10 mouse cellular contexts compared by ENCODE assay signal in the genomic region with DNA sequence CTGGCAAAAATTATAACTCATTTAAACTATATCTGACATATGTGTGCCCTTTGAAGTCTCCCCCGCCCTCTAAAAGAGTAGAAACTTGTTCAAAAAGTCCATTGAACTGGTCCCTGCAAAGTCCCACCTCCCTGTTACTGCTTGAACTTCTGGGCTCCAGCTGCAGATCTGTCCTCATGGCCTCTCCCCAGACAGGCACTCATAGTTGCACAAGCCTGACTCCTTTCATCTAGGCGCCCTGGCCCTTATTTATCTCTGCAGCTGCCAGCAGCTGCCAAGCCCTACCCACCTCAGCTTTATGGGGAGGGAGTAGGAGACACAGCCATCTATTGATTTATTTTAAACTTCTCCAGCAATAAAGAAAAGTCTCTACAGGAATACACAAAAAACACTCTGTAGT.
DNase-seq lines count a peak whose midpoint lies in the region; ATAC-seq and TF ChIP-seq lines count a peak whose summit lies in the region.
"Had no signal": no experiment of that assay in that cellular context is flagged by ENCODE, and none has a peak within 500 bp of the region (broad histone marks: within the 10 kb centered on the region; RNA-seq: fewer than 3 reads in every experiment).

No protein-coding gene starts in this region.

- ATAC-seq in heart, embryonic 16.5 days (replicated peaks; ENCODE audit: extremely low read depth, insufficient read depth, low FRiP score) = peak; percentile 86
- peak; percentile 54; the same call in 1 of the 2 replicates for ATAC-seq in liver, embryonic 15.5 days (ENCODE audit: insufficient read depth)
- no peak for ATAC-seq in forebrain, embryonic 13.5 days
- ATAC-seq in erythroblast, adult 5-6 weeks (replicated peaks; ENCODE audit: low FRiP score, poor library complexity, severe bottlenecking) = no peak

- no peak for TF ChIP-seq CTCF in left cerebral cortex, adult 2 months (IDR thresholded peaks at IDR 0.05)

- no peak overlapping the region for H3K4me2 ChIP-seq in heart, embryonic 16.5 days (ENCODE audit: low read depth, low read length)
- H3K4me2 ChIP-seq in liver, embryonic 15.5 days = no peak overlapping the region
- H3K4me2 ChIP-seq in forebrain, embryonic 13.5 days = no peak overlapping the region

- no peak overlapping the region for H3K4me3 ChIP-seq in left cerebral cortex, adult 2 months
- no peak overlapping the region for H3K4me3 ChIP-seq in heart, embryonic 16.5 days (ENCODE audit: low read length)
- H3K4me3 ChIP-seq in liver, embryonic 15.5 days (replicated peaks) = no peak overlapping the region
- no peak overlapping the region for H3K4me3 ChIP-seq in forebrain, embryonic 13.5 days

- no peaks in the 10 kb centered on the region for H3K27me3 ChIP-seq in heart, embryonic 16.5 days (ENCODE audit: control insufficient read depth, insufficient read depth, low read length)
- no peaks in the 10 kb centered on the region for H3K27me3 ChIP-seq in liver, embryonic 15.5 days
- no peaks in the 10 kb centered on the region for H3K27me3 ChIP-seq in forebrain, embryonic 13.5 days

- H3K9ac ChIP-seq in heart, embryonic 16.5 days (ENCODE audit: low read length) = no peak overlapping the region
- H3K9ac ChIP-seq in liver, embryonic 15.5 days = no peak overlapping the region
- H3K9ac ChIP-seq in forebrain, embryonic 13.5 days = no peak overlapping the region

- no peak for DNase-seq in left cerebral cortex, adult 2 months (ENCODE audit: extremely low spot score in 1 of 2, low spot score in 2 of 2)
- DNase-seq in left cerebral cortex, postnatal 14 days (ENCODE audit: low spot score in 2 of 2) = no peak
- peak; percentile 50 for DNase-seq in thymus, postnatal 14 days
- DNase-seq in cerebellum, postnatal 14 days = no peak
- DNase-seq: cerebellum, adult 9-10 months had no signal

- peak overlapping the region; percentile 67; the same call in 1 of the 2 replicates for H3K27ac ChIP-seq in left cerebral cortex, adult 2 months
- peak overlapping the region; percentile 77 for H3K27ac ChIP-seq in heart, embryonic 16.5 days (ENCODE audit: low read length)
- no peak overlapping the region for H3K27ac ChIP-seq in liver, embryonic 15.5 days (replicated peaks)
- no peak overlapping the region for H3K27ac ChIP-seq in forebrain, embryonic 13.5 days

- H3K36me3 ChIP-seq in heart, embryonic 16.5 days (ENCODE audit: control insufficient read depth, insufficient read depth) = peaks cover 16% of the 10 kb centered on the region
- H3K36me3 ChIP-seq in liver, embryonic 15.5 days (replicated peaks) = 0 out of 2 replicates have a peak, but pooled peaks cover 11% of the 10 kb centered on the region
- H3K36me3 ChIP-seq in forebrain, embryonic 13.5 days (ENCODE audit: poor library complexity, severe bottlenecking) = peaks cover 11% of the 10 kb centered on the region; the same call in 1 of the 2 replicates
- H3K36me3 ChIP-seq: G1E had no signal

- no peaks in the 10 kb centered on the region for H3K9me3 ChIP-seq in heart, embryonic 16.5 days (replicated peaks; ENCODE audit: control insufficient read depth, low read length)
- no peaks in the 10 kb centered on the region for H3K9me3 ChIP-seq in liver, embryonic 15.5 days (replicated peaks)
- no peaks in the 10 kb centered on the region for H3K9me3 ChIP-seq in forebrain, embryonic 13.5 days (replicated peaks)

- WGBS in heart, embryonic 16.5 days = 31% methylated on average over 2 of the region's 2 CpGs
- 35% methylated on average over 2 of the region's 2 CpGs for WGBS in liver, embryonic 15.5 days (ENCODE audit: insufficient replicate concordance)
- 81% methylated on average over 2 of the region's 2 CpGs for WGBS in forebrain, embryonic 13.5 days

- H3K4me1 ChIP-seq in heart, embryonic 16.5 days (ENCODE audit: control insufficient read depth, insufficient read depth, low read length) = peaks cover 20% of the 10 kb centered on the region
- peaks cover 6% of the 10 kb centered on the region; the same call in 1 of the 2 replicates for H3K4me1 ChIP-seq in liver, embryonic 15.5 days (replicated peaks)
- no peaks in the 10 kb centered on the region for H3K4me1 ChIP-seq in forebrain, embryonic 13.5 days

- intact Hi-C loops in left cerebral cortex, adult 2 months (cut with DNase I) = loop anchor here (2.0 to 10.0 kb wide), 2 partner anchors 43 to 125 kb away; no protein-coding TSS in a partner anchor
- intact Hi-C loops in left cerebral cortex, postnatal 14 days (cut with DNase I) = loop anchor here (10.0 kb wide), 1 partner anchor 125 kb away; no protein-coding TSS in a partner anchor

Comparison
In these comparisons a context has a peak if more than half of its experiments do, and no peak if none do; other contexts are left out.
1. H3K27ac ChIP-seq: peak in left cerebral cortex, adult 2 months (single experiment) and heart, embryonic 16.5 days (single experiment); none in liver, embryonic 15.5 days (single experiment) and forebrain, embryonic 13.5 days (single experiment).
2. ATAC-seq: peak in heart, embryonic 16.5 days (single experiment) and liver, embryonic 15.5 days (single experiment); none in forebrain, embryonic 13.5 days (single experiment) and erythroblast, adult 5-6 weeks (single experiment).